Mouse (Mus musculus): ENCODE measurements around the gene Tbx4. TPM values are rescaled to one million over a fixed set of nuclear protein-coding genes. Genes with fewer than 3 reads are reported as not detected.

Tbx4 gene
- 0.04 and 0.20 TPM in 2 replicates for polyA plus RNA-seq (2016; fragmentation: Nextera tagmentation; extraction: Ambion mirVana)

- Histone ChIP-seq H3K9me3 (replicated peaks) (no peaks in the 10 kb centered on the region), H3K36me3 (no peaks in the 10 kb centered on the region), H3K4me1 (peaks cover 30% of the 10 kb centered on the region), H3K27me3 (ENCODE audit: low read depth, poor library complexity, severe bottlenecking) (peaks cover 99% of the 10 kb centered on the region), H3K4me3 (peak within 1 kb of the TSS; percentile 35), H3K27ac (replicated peaks) (no peak within 1 kb of the TSS; the same call in 1 of the 2 replicates)
- DNase-seq (ENCODE audit: low spot score): peak; percentile 48
- 6% methylated on average over 23 of the region's 28 CpGs for WGBS
Observed at GRCm38 (mm10) chr11:85885665-85886428, at the start of gene Tbx4. Gene Tbx4 (plus strand): TSS chr11:85886422.

GRCm38 (mm10) chr11:85836523-85837290 is 49.5 kb upstream of the Tbx4 start:
- peak overlapping the region; percentile 40 for H3K4me3 ChIP-seq
- peak; percentile 58 for DNase-seq (ENCODE audit: low spot score)
- H3K36me3 ChIP-seq: no peaks in the 10 kb centered on the region
- H3K4me1 ChIP-seq: peaks cover 49% of the 10 kb centered on the region
- WGBS: 1% methylated on average over 32 of the region's 32 CpGs
- H3K27ac ChIP-seq (replicated peaks): no peak overlapping the region
- H3K9me3 ChIP-seq (replicated peaks): no peaks in the 10 kb centered on the region
- H3K27me3 ChIP-seq (ENCODE audit: low read depth, poor library complexity, severe bottlenecking): peaks cover 100% of the 10 kb centered on the region

- H3K27ac ChIP-seq (replicated peaks): no peak overlapping the region
- H3K9me3 ChIP-seq (replicated peaks): no peaks in the 10 kb centered on the region
- H3K27me3 ChIP-seq (ENCODE audit: low read depth, poor library complexity, severe bottlenecking): peaks cover 100% of the 10 kb centered on the region
- H3K4me3 ChIP-seq: peak overlapping the region; percentile 40
- H3K36me3 ChIP-seq: no peaks in the 10 kb centered on the region
- no peak for DNase-seq (ENCODE audit: low spot score)
- peaks cover 49% of the 10 kb centered on the region for H3K4me1 ChIP-seq
- WGBS: under 1% methylated on average over 18 of the region's 18 CpGs
Observed at GRCm38 (mm10) chr11:85837291-85837647, 49.0 kb upstream of the Tbx4 start.

GRCm38 (mm10) chr11:85837648-85838423 is 48.4 kb upstream of the Tbx4 start:
- Histone ChIP-seq H3K4me1 (peaks cover 49% of the 10 kb centered on the region), H3K4me3 (peak overlapping the region; percentile 40), H3K36me3 (no peaks in the 10 kb centered on the region), H3K27ac (replicated peaks) (no peak overlapping the region; the same call in 1 of the 2 replicates), H3K27me3 (ENCODE audit: low read depth, poor library complexity, severe bottlenecking) (peaks cover 100% of the 10 kb centered on the region), H3K9me3 (replicated peaks) (no peaks in the 10 kb centered on the region)
- WGBS: under 1% methylated on average over 67 of the region's 67 CpGs
- peak; percentile 67 for DNase-seq (ENCODE audit: low spot score)

GRCm38 (mm10) chr11:85838424-85839257 is 47.6 kb upstream of the Tbx4 start:
- Histone ChIP-seq H3K27me3 (ENCODE audit: low read depth, poor library complexity, severe bottlenecking) (peaks cover 100% of the 10 kb centered on the region), H3K36me3 (no peaks in the 10 kb centered on the region), H3K4me1 (peaks cover 49% of the 10 kb centered on the region), H3K27ac (replicated peaks) (no peak overlapping the region; the same call in 1 of the 2 replicates), H3K9me3 (replicated peaks) (no peaks in the 10 kb centered on the region), H3K4me3 (peak overlapping the region; percentile 40)
- DNase-seq (ENCODE audit: low spot score): peak; percentile 57
- 5% methylated on average over 20 of the region's 20 CpGs for WGBS

GRCm38 (mm10) chr11:85839258-85840030 is 46.8 kb upstream of the Tbx4 start:
- Histone ChIP-seq H3K4me3 (no peak overlapping the region), H3K27me3 (ENCODE audit: low read depth, poor library complexity, severe bottlenecking) (peaks cover 98% of the 10 kb centered on the region), H3K9me3 (replicated peaks) (no peaks in the 10 kb centered on the region), H3K27ac (replicated peaks) (no peak overlapping the region), H3K36me3 (no peaks in the 10 kb centered on the region), H3K4me1 (peaks cover 57% of the 10 kb centered on the region)
- no peak for DNase-seq (ENCODE audit: low spot score)
- 6% methylated on average over 7 of the region's 7 CpGs for WGBS

- H3K36me3 ChIP-seq: no peaks in the 10 kb centered on the region
- DNase-seq (ENCODE audit: low spot score): peak; percentile 49
- no peaks in the 10 kb centered on the region for H3K9me3 ChIP-seq (replicated peaks)
- peaks cover 56% of the 10 kb centered on the region for H3K4me1 ChIP-seq
- H3K27ac ChIP-seq (replicated peaks): no peak overlapping the region
- peak overlapping the region; percentile 33 for H3K4me3 ChIP-seq
- peaks cover 98% of the 10 kb centered on the region for H3K27me3 ChIP-seq (ENCODE audit: low read depth, poor library complexity, severe bottlenecking)
- WGBS: 3% methylated on average over 27 of the region's 27 CpGs
Observed at GRCm38 (mm10) chr11:85840031-85840802, 46.0 kb upstream of the Tbx4 start.

- Histone ChIP-seq H3K27ac (replicated peaks) (no peak overlapping the region), H3K36me3 (no peaks in the 10 kb centered on the region), H3K9me3 (replicated peaks) (no peaks in the 10 kb centered on the region), H3K4me3 (peak overlapping the region; percentile 33), H3K4me1 (peaks cover 56% of the 10 kb centered on the region), H3K27me3 (ENCODE audit: low read depth, poor library complexity, severe bottlenecking) (peaks cover 98% of the 10 kb centered on the region)
- DNase-seq (ENCODE audit: low spot score): peak; percentile 47
- 1% methylated on average over 21 of the region's 21 CpGs for WGBS
Observed at GRCm38 (mm10) chr11:85840803-85841145, 45.4 kb upstream of the Tbx4 start.

- peak; percentile 41 for DNase-seq (ENCODE audit: low spot score)
- 7% methylated on average over 8 of the region's 8 CpGs for whole genome bisulfite sequencing
- peaks cover 98% of the 10 kb centered on the region for H3K27me3 ChIP-seq (ENCODE audit: low read depth, poor library complexity, severe bottlenecking)
- H3K36me3 ChIP-seq: no peaks in the 10 kb centered on the region
- H3K4me1 ChIP-seq: peaks cover 57% of the 10 kb centered on the region
- no peak overlapping the region for H3K27ac ChIP-seq (replicated peaks)
- peak overlapping the region; percentile 46 for H3K4me3 ChIP-seq
- H3K9me3 ChIP-seq (replicated peaks): no peaks in the 10 kb centered on the region
Observed at GRCm38 (mm10) chr11:85841211-85841681, 45.0 kb upstream of the Tbx4 start.

GRCm38 (mm10) chr11:85841980-85842379 is 44.2 kb upstream of the Tbx4 start:
- 0% methylated on average over 32 of the region's 32 CpGs for WGBS
- no peak overlapping the region for H3K27ac ChIP-seq (replicated peaks)
- peak; percentile 86 for DNase-seq (ENCODE audit: low spot score)
- no peaks in the 10 kb centered on the region for H3K9me3 ChIP-seq (replicated peaks)
- peaks cover 98% of the 10 kb centered on the region for H3K27me3 ChIP-seq (ENCODE audit: low read depth, poor library complexity, severe bottlenecking)
- H3K4me3 ChIP-seq: peak overlapping the region; percentile 46
- H3K36me3 ChIP-seq: no peaks in the 10 kb centered on the region
- peaks cover 57% of the 10 kb centered on the region for H3K4me1 ChIP-seq
